Mouse (Mus musculus): Measurements from ENCODE around the gene Trpd52l3. TPM values are rescaled to one million over a fixed set of nuclear protein-coding genes. Genes with fewer than 3 reads are reported as not detected.

Gene Trpd52l3
- polyA plus RNA-seq (2015; fragmentation: Nextera tagmentation; extraction: Ambion mirVana): not detected in 2 replicates

DNA sequence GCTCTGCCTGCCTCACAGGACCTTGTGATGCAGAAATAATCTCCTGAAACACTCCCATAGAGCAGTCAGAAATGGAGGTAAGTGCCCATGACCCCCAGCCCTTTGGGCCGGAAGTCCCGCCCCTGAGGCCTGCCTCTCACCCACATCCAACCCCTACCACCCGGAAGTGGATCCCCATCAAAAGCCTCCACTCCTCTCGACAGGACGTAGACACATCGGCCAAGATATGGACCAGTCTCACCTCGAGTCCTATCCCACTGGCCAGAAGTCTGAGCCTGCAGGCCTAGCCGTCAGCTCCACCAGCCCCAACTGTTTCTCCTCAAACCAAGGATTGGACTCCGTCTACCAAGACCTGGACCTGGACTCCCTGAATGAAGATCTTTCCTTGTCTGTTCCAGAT is at the start of gene Trpd52l3:
Gene Trpd52l3 (plus strand): TSS at position 170 of the 400 bp plus-strand sequence.
- Histone ChIP-seq H3K27me3 (replicated peaks; ENCODE audit: control insufficient read depth, insufficient read depth, low read length) (no peaks in the 10 kb centered on the region), H3K36me3 (ENCODE audit: control insufficient read depth, insufficient read depth, low read length) (no peaks in the 10 kb centered on the region), H3K4me2 (ENCODE audit: low read length) (no peak within 1 kb of the TSS), H3K9ac (ENCODE audit: low read depth, low read length) (no peak within 1 kb of the TSS), H3K4me1 (ENCODE audit: control insufficient read depth, insufficient read depth, low read depth, low read length) (peaks cover 4% of the 10 kb centered on the region; the same call in 1 of the 2 replicates), H3K4me3 (ENCODE audit: low read length) (no peak within 1 kb of the TSS), H3K9me3 (ENCODE audit: control insufficient read depth, low read length) (no peaks in the 10 kb centered on the region), H3K27ac (ENCODE audit: low read depth, low read length) (no peak within 1 kb of the TSS)
- no peak for ATAC-seq
- 94% methylated on average over 9 of the region's 9 CpGs for WGBS

- H3K27me3 ChIP-seq (replicated peaks; ENCODE audit: control insufficient read depth, insufficient read depth, low read length): no peaks in the 10 kb centered on the region
- WGBS: 98% methylated on average over 3 of the region's 3 CpGs
- H3K9me3 ChIP-seq (ENCODE audit: control insufficient read depth, low read length): no peaks in the 10 kb centered on the region
- H3K9ac ChIP-seq (ENCODE audit: low read depth, low read length): no peak overlapping the region
- no peaks in the 10 kb centered on the region for H3K36me3 ChIP-seq (ENCODE audit: control insufficient read depth, insufficient read depth, low read length)
- no peak for ATAC-seq
- no peak overlapping the region for H3K27ac ChIP-seq (ENCODE audit: low read depth, low read length)
- H3K4me2 ChIP-seq (ENCODE audit: low read length): no peak overlapping the region
- H3K4me1 ChIP-seq (ENCODE audit: control insufficient read depth, insufficient read depth, low read depth, low read length): no peaks in the 10 kb centered on the region
- H3K4me3 ChIP-seq (ENCODE audit: low read length): no peak overlapping the region
Observed at GRCm38 (mm10) chr19:29953833-29954232, 49.8 kb upstream of the Trpd52l3 start.

DNA sequence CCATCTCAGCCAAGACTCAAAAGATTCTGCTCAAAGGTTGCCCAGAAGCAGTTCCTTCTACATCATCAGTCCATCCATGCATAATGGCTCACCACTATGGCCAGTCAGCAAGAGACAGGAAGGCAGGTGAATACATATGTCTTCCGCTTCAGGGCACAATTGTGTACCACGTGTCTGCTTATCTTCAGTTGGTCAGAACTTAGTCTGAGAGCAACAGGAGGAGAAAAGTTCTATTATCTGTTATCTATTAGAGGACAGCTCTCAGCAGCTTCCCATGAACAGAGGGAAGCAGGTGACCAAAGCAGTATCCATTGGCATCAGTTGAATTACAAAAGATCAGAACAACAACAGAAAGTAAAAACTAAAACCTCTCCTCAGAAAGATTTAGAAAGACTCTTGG is 48.1 kb upstream of the Trpd52l3 start:
- H3K9ac ChIP-seq (ENCODE audit: low read depth, low read length): no peak overlapping the region
- no peak overlapping the region for H3K4me3 ChIP-seq (ENCODE audit: low read length)
- no peak for ATAC-seq
- no peak overlapping the region for H3K27ac ChIP-seq (ENCODE audit: low read depth, low read length)
- no peaks in the 10 kb centered on the region for H3K36me3 ChIP-seq (ENCODE audit: control insufficient read depth, insufficient read depth, low read length)
- no peaks in the 10 kb centered on the region for H3K27me3 ChIP-seq (replicated peaks; ENCODE audit: control insufficient read depth, insufficient read depth, low read length)
- 85% methylated on average over 2 of the region's 2 CpGs for WGBS
- no peak overlapping the region for H3K4me2 ChIP-seq (ENCODE audit: low read length)
- no peaks in the 10 kb centered on the region for H3K4me1 ChIP-seq (ENCODE audit: control insufficient read depth, insufficient read depth, low read depth, low read length)
- no peaks in the 10 kb centered on the region for H3K9me3 ChIP-seq (ENCODE audit: control insufficient read depth, low read length)

DNA sequence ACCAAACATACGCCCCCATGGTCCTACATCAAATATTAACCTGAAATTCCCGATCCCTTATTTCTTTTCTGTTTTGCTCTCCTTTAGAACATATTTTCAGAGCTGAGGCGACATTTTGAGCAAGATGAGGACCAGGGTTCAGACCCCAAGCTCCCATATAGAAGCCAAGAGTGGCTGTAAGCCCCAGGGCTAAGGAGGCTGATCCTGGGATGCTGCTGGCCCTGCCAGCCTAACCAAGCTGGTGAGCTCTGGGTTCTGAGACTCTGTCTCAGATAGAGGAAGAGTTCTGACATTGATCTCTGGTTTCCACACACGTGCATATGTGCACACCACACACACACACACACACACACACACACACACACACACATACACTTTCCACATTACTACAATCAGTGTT is 42.7 kb upstream of the Trpd52l3 start:
- Histone ChIP-seq H3K27me3 (replicated peaks; ENCODE audit: control insufficient read depth, insufficient read depth, low read length) (no peaks in the 10 kb centered on the region), H3K27ac (ENCODE audit: low read depth, low read length) (no peak overlapping the region), H3K4me3 (ENCODE audit: low read length) (no peak overlapping the region), H3K4me2 (ENCODE audit: low read length) (no peak overlapping the region), H3K9ac (ENCODE audit: low read depth, low read length) (no peak overlapping the region), H3K9me3 (ENCODE audit: control insufficient read depth, low read length) (no peaks in the 10 kb centered on the region; the same call in 1 of the 2 replicates), H3K36me3 (ENCODE audit: control insufficient read depth, insufficient read depth, low read length) (no peaks in the 10 kb centered on the region), H3K4me1 (ENCODE audit: control insufficient read depth, insufficient read depth, low read depth, low read length) (no peaks in the 10 kb centered on the region)
- ATAC-seq: no peak
- WGBS: 78% methylated on average over 4 of the region's 4 CpGs

- no peak for ATAC-seq
Observed at GRCm38 (mm10) chr19:29961842-29962241, 41.7 kb upstream of the Trpd52l3 start.

DNA sequence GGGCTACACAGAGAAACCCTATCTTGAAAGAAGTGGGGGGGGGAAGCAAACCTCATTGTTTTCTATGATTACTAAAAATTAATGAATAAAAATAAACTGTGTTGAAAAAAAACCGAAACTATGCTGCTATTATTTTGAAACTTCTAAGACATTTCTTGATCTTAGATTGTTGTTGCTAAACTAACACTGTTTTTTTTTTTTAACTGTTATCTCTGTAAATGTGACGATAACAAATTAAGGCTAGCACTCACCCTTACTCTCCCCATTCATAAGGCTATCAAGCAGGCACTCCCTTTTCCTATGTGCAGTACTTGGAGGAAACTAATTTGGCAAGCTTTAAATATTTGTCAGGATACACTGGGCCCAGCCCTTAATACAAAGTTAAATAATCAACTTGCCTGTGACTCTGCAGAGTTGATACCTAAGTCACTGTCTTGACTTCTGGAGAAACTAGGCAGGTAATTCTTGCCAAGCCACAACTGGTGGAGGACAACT is 39.9 kb upstream of the Trpd52l3 start:
- WGBS: 91% methylated on average over 2 of the region's 2 CpGs
- Histone ChIP-seq H3K4me3 (ENCODE audit: low read length) (no peak overlapping the region), H3K9ac (ENCODE audit: low read depth, low read length) (no peak overlapping the region), H3K9me3 (ENCODE audit: control insufficient read depth, low read length) (peaks cover 4% of the 10 kb centered on the region; the same call in 1 of the 2 replicates), H3K27ac (ENCODE audit: low read depth, low read length) (no peak overlapping the region), H3K27me3 (replicated peaks; ENCODE audit: control insufficient read depth, insufficient read depth, low read length) (no peaks in the 10 kb centered on the region), H3K4me1 (ENCODE audit: control insufficient read depth, insufficient read depth, low read depth, low read length) (no peaks in the 10 kb centered on the region), H3K4me2 (ENCODE audit: low read length) (no peak overlapping the region), H3K36me3 (ENCODE audit: control insufficient read depth, insufficient read depth, low read length) (no peaks in the 10 kb centered on the region)
- ATAC-seq: no peak

More at GRCm38 (mm10) chr19:29961842-29962241, 41.7 kb upstream of the Trpd52l3 start:
- no peak overlapping the region for H3K9ac ChIP-seq (ENCODE audit: low read depth, low read length)
- 76% methylated on average over 6 of the region's 6 CpGs for whole genome bisulfite sequencing
- no peaks in the 10 kb centered on the region for H3K27me3 ChIP-seq (replicated peaks; ENCODE audit: control insufficient read depth, insufficient read depth, low read length)
- peaks cover 4% of the 10 kb centered on the region; the same call in 1 of the 2 replicates for H3K9me3 ChIP-seq (ENCODE audit: control insufficient read depth, low read length)
- H3K36me3 ChIP-seq (ENCODE audit: control insufficient read depth, insufficient read depth, low read length): no peaks in the 10 kb centered on the region
- H3K27ac ChIP-seq (ENCODE audit: low read depth, low read length): no peak overlapping the region
- no peak overlapping the region for H3K4me2 ChIP-seq (ENCODE audit: low read length)
- no peaks in the 10 kb centered on the region for H3K4me1 ChIP-seq (ENCODE audit: control insufficient read depth, insufficient read depth, low read depth, low read length)
- H3K4me3 ChIP-seq (ENCODE audit: low read length): no peak overlapping the region

DNA sequence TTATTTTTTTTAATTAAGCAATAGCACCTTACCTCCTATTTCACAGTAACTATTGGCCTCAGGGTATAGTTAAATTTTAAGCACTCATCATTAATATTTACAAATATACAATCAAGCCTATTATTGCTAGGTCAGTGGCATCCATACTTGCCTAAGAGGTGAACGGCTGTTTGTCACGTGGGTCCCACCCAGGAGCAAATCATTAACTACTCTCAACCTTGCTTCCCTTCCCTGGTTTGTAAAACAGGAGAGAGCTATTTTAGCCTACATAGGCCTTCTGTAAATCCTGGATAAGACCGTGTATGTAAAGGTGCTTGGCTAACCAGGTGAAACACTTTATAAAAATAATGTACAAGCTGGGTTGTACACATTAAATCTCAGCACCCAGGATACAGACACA is 35.6 kb upstream of the Trpd52l3 start:
- H3K4me2 ChIP-seq (ENCODE audit: low read length): no peak overlapping the region
- H3K4me1 ChIP-seq (ENCODE audit: control insufficient read depth, insufficient read depth, low read depth, low read length): no peaks in the 10 kb centered on the region
- WGBS: 89% methylated on average over 3 of the region's 3 CpGs
- no peaks in the 10 kb centered on the region for H3K36me3 ChIP-seq (ENCODE audit: control insufficient read depth, insufficient read depth, low read length)
- no peak for ATAC-seq
- H3K27me3 ChIP-seq (replicated peaks; ENCODE audit: control insufficient read depth, insufficient read depth, low read length): no peaks in the 10 kb centered on the region
- no peak overlapping the region for H3K27ac ChIP-seq (ENCODE audit: low read depth, low read length)
- no peak overlapping the region for H3K4me3 ChIP-seq (ENCODE audit: low read length)
- H3K9me3 ChIP-seq (ENCODE audit: control insufficient read depth, low read length): peaks cover 4% of the 10 kb centered on the region; the same call in 1 of the 2 replicates
- H3K9ac ChIP-seq (ENCODE audit: low read depth, low read length): no peak overlapping the region

DNA sequence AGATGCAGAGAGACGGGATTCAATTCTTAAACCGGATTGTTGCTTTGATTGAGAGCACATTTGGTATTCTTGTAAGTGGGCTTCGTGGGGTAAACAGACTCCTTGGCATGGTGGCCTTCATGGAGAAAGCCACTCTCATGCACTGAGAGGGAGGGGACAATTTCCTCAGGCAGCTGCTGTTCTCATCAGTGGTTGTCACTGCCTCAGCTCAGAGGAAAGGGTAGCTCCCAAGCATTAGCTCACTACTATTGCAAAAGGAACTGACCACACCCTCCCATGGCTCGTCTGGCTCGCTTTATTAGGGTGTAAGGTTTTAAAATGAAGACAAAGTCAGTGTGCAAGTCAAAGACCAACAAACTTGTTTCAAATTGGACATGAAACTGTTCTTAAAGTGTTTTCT is 30.2 kb upstream of the Trpd52l3 start:
- ATAC-seq: no peak
- Histone ChIP-seq H3K36me3 (ENCODE audit: control insufficient read depth, insufficient read depth, low read length) (no peaks in the 10 kb centered on the region), H3K9me3 (ENCODE audit: control insufficient read depth, low read length) (no peaks in the 10 kb centered on the region), H3K27ac (ENCODE audit: low read depth, low read length) (no peak overlapping the region), H3K27me3 (replicated peaks; ENCODE audit: control insufficient read depth, insufficient read depth, low read length) (no peaks in the 10 kb centered on the region), H3K4me3 (ENCODE audit: low read length) (no peak overlapping the region), H3K4me2 (ENCODE audit: low read length) (no peak overlapping the region), H3K9ac (ENCODE audit: low read depth, low read length) (no peak overlapping the region), H3K4me1 (ENCODE audit: control insufficient read depth, insufficient read depth, low read depth, low read length) (no peaks in the 10 kb centered on the region)
- WGBS: 77% methylated on average over 5 of the region's 5 CpGs

DNA sequence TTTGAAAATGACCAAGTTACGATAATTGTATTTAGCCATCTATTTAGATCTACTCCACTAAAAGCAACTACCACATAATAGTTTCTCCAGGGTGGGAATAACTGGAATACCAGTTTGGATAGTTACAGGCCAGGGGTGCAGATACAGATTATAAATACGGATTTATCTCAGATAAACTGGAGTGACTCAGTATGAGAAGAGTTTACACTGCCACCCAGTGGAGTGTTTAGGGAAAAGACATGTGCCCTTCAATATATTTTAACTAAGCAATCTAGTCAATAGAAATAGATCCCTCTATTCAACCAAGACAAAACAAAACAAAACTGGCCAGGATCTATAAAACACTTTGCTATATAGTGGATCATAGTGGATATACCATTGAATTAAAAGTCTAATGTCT is 24.7 kb upstream of the Trpd52l3 start:
- H3K4me3 ChIP-seq (ENCODE audit: low read length): no peak overlapping the region
- no peaks in the 10 kb centered on the region for H3K27me3 ChIP-seq (replicated peaks; ENCODE audit: control insufficient read depth, insufficient read depth, low read length)
- no peaks in the 10 kb centered on the region for H3K9me3 ChIP-seq (ENCODE audit: control insufficient read depth, low read length)
- WGBS: 60% methylated on average over 2 of the region's 2 CpGs
- no peak overlapping the region for H3K9ac ChIP-seq (ENCODE audit: low read depth, low read length)
- no peak for ATAC-seq
- H3K4me2 ChIP-seq (ENCODE audit: low read length): no peak overlapping the region
- H3K4me1 ChIP-seq (ENCODE audit: control insufficient read depth, insufficient read depth, low read depth, low read length): no peaks in the 10 kb centered on the region
- H3K36me3 ChIP-seq (ENCODE audit: control insufficient read depth, insufficient read depth, low read length): no peaks in the 10 kb centered on the region
- no peak overlapping the region for H3K27ac ChIP-seq (ENCODE audit: low read depth, low read length)

Measured in hindbrain, embryonic 16.5 days (tissue).